Mouse (Mus musculus) gastrocnemius, postnatal 14 days (tissue): Measurements from ENCODE around the gene Camk2g. TPM values are rescaled to one million over a fixed set of nuclear protein-coding genes. Genes with fewer than 3 reads are reported as not detected.

Experiments
- DNase-seq: peaks from one replicate; pipeline ENCODE4 v3.0.0; 2021; ENCODE audit warnings: mixed read lengths
- intact Hi-C: fragments of 180-260 bp; cut with DNase I; formaldehyde crosslinking; loops from one replicate; pipeline ENCODE4 v1.15.1; 2025; ENCODE audit warnings: low total_unique reads
- long read RNA-seq, 2 experiments: library from polyadenylated mRNA; stranded (forward); transcript quantifications; one replicate each; pipeline ENCODE4 v2.0.0; 2021
- total RNA-seq, 2 experiments: library from RNA; stranded (reverse); gene quantifications; 2 replicates each; pipeline ENCODE4 v1.2.3; 2021

Camk2g gene
- total RNA-seq = 100 to 1,000 TPM; 114 to 117 TPM
- long read RNA-seq, experiment 1, transcript Camk2g-202 (20 exons, 3,604 nt) = major isoform, 18 of 70 reads
- long read RNA-seq, experiment 1, transcript Camk2g-201 (21 exons, 3,703 nt) = minor isoform, 5 of 70 reads
- long read RNA-seq, experiment 1, partial matches to known transcripts = 6 of 70 reads
- long read RNA-seq, experiment 1, other reads (novel, unspliced or antisense) = 39 of 70 reads
- long read RNA-seq, experiment 2, transcript Camk2g-201 (21 exons, 3,703 nt) = minor isoform, 11 of 93 reads
- long read RNA-seq, experiment 2, transcript Camk2g-203 (19 exons, 3,564 nt) = minor isoform, 8 of 93 reads
- long read RNA-seq, experiment 2, transcript Camk2g-202 (20 exons, 3,604 nt) = major isoform, 31 of 93 reads
- long read RNA-seq, experiment 2, partial matches to known transcripts = 6 of 93 reads
- long read RNA-seq, experiment 2, other reads (novel, unspliced or antisense) = 37 of 93 reads

GRCm38 (mm10) chr14:20793758-20794531 lies at the start of gene Camk2g:
Gene Camk2g (minus strand): TSS chr14:20794088.
- peak; percentile 90 for DNase-seq
- intact Hi-C loops = loop anchor here (10.0 kb wide), 1 partner anchor 59 kb away; the partner anchor contains the start of gene Ndst2

- DNase-seq = no peak
- intact Hi-C loops = no loop called here
These were observed 48.7 kb upstream of the Camk2g start for GRCm38 (mm10) chr14:20842629-20843028.

GRCm38 (mm10) chr14:20841526-20841925 lies 47.6 kb upstream of the Camk2g start:
- intact Hi-C loops = no loop called here

DNA sequence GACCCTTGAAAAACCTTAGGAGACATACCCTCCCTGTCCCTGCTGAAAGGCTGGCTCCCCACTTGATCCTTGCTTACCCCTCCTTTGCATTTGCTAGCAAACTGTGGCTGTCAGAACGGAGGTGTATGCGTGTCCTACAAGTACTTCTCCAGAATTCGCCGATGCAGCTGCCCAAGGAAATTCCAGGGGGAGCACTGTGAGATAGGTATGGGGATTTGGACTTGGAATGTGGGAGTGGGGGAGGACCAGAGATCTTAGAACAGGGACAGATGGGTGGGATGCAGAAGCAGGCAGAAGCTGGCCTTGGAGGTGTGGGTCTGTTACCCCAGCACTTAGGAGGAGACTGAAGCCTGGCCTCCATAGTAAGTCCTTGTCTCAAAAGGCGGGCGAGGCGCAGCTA lies 43.8 kb upstream of the Camk2g start:
- DNase-seq = no peak
- intact Hi-C loops = no loop called here

More at GRCm38 (mm10) chr14:20841526-20841925, 47.6 kb upstream of the Camk2g start:
- DNase-seq = no peak

DNA sequence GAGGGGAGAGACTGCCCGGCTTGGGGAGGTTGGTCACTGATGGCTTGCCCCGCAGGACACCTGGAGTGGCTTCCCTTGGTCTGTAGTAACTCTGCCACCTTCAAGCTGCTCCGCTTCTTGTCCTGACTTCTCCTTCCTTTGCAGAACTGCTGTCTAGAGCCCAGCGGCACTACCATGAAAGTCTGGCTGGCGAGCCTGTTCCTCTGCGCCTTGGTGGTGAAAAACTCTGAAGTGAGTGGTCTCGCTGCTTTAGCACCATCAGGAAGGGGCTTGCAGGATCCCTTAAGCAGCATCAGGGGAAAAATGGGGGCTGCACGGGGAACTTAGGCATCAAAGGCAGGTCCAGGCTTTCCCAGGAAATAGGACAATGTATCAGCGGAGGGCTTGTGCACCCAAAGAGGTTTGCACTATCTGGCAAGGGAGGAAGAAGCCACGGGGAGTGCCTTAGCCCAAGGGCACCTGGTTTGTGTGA lies 43.1 kb upstream of the Camk2g start:
- no peak for DNase-seq

DNA sequence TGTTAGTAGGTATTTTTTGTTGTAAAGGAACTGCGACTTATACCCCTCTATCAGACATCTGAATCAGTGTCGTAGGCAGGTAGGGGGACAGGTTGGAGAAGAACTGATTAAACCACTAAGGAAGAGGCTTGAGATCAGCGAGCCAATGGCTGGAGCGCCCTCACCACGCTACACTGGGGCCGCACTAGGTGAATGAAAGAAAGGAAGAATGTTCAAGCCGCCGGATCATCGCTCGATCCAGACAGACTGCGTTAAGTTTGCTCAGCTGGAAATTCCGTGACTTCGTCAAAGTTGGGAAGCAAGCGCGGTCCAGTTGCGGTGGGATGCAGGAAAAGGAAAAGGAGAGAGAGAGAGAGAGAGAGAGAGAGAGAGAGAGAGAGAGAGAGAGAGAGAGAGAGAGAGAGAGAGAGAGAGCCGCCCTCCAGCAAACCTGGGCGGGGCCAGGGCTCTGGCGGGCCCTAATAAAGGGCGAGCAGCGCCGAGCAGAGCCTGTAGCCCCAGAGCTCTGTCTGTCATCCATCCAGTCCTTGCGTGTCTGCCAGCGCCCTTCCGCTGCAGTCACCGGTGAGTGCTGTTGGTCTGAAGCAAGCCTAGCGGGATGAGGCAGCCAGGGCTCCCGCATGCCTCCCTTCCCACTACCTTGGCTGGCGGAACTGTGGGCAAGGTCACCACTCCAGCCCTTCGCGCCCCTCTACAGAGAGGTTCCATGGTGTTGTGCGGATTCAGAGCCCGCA lies 42.5 kb upstream of the Camk2g start, which contains the start of gene Plau:
Plau (plus strand) TSS at position 490 of the 734 bp plus-strand sequence.
- intact Hi-C loops = no loop called here
- DNase-seq = peak; percentile 89

More for the DNA sequence above, 43.1 kb upstream of the Camk2g start:
- intact Hi-C loops = no loop called here

GRCm38 (mm10) chr14:20834136-20834535 lies 40.2 kb upstream of the Camk2g start:
- no peak for DNase-seq
- intact Hi-C loops = no loop called here

DNA sequence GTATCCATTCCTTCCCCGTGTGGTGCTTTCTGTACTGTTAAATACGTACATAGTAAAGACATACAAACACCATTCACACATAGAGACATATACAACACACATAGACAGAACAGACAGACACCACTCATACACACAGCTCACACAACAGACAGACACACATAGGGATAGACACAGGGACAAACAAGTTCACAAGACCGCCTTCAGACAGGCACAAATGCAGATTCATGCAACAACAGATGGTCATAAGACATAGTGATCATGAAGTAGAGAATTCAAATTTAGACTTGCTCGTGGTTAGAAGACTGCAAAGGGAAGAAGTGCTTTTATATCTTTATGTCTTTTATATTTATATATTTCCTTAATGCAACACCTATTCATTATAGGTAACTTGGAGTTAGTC lies 39.6 kb upstream of the Camk2g start:
- no peak for DNase-seq
- intact Hi-C loops = no loop called here

- DNase-seq = no peak
- intact Hi-C loops = no loop called here
These were observed 38.0 kb upstream of the Camk2g start for GRCm38 (mm10) chr14:20831915-20832314.

DNA sequence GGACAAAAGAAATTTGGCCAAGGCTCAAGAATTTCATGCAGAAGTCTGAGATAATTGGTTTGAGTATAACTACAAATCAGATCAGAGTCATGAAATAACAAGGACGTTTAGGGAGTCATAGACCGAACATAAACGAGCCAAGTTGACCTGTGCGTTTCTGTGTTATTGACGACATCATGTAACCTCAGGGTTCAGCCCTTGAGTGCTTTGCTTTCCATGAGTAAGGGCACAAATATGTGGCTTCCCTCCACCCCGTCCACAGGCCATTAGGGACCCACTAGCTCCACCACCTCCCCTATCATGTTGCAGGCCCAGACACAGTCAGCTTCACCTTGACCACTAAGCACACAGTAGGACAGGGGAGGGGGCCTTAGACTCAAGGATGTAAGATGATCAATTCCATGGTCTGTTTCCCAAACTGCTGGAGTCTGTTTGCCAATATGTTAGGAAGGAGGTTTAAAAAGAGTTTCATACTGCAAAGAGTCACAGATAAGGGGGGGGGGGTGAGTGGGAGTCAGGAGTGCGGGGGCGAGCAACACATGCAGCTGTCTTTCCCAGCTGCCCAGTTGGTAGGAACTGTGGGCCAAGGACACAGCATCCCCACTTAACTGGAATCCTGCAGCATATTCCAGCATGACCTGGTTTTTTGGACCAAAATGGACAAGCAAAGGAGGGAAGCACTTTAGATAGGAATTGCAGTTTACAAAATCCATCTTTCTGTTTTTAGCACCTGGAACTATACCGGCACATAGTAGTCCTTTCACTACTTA lies 37.4 kb upstream of the Camk2g start:
- DNase-seq = peak; percentile 40
- intact Hi-C loops = no loop called here

GRCm38 (mm10) chr14:20829523-20830366 lies 35.9 kb upstream of the Camk2g start:
- intact Hi-C loops = no loop called here
- no peak for DNase-seq

DNA sequence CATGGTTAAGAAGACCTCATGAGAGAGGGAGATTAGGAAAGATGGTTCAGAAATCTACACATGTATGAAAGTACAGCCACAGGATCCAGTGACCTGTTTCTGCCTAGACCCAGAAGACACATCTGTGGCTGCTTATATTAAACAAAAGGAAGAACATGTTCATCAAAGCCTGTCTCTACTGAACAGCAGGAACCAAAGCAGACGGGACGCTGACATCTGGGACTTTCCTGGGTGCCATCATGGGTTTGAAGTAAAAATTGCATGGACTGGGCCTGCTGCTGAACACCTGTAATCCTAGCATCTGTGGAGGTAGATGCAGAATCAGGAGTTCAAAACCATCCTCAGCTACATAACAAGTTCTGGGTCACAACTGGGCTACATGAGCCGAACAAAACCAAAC lies 34.6 kb upstream of the Camk2g start:
- intact Hi-C loops = no loop called here

DNA sequence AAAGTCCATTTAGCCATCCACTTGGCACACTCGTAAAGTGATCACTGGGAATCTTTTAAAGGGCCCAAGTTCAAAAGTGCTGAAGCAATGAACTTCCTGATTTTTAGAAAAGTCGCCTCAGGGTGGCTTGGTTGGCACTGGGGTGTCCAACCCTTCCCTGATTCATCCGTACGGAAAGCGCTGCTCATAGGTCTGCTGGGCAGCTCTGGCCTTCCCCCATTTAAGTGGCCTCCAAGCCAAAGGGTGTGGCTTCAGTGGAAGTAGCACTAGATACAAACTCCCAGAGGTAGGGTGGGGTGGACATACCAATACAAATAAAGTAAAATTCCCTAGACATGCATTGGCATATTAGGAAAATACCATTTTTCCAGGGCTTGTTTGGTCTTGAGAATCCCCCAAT lies 33.6 kb upstream of the Camk2g start:
- intact Hi-C loops = no loop called here

More for the DNA sequence above, 34.6 kb upstream of the Camk2g start:
- DNase-seq = no peak

DNA sequence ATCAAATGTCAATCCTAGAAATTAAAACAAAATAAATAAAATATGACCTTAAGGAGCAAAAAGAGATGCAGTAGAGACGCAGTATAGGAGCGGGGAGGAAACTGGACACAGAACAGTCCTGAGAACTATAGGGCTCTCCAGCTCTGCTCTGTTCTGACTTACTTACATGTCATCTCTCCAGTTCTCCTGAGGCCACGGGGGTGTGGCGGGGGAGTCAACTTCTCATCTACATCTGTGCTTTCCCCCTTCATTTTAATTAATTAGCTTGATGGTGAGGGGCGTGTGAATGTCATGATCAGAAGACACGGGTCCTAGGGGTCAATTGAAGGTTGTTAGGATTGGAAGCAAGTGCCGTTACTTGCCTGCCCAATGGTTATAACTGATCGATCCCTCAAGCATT lies 33.2 kb upstream of the Camk2g start:
- DNase-seq = no peak

More for the DNA sequence above, 33.6 kb upstream of the Camk2g start:
- DNase-seq = no peak

GRCm38 (mm10) chr14:20825516-20825915 lies 31.6 kb upstream of the Camk2g start:
- intact Hi-C loops = no loop called here
- DNase-seq = no peak

More for the DNA sequence above, 33.2 kb upstream of the Camk2g start:
- intact Hi-C loops = no loop called here

GRCm38 (mm10) chr14:20824517-20824916 lies 30.6 kb upstream of the Camk2g start:
- intact Hi-C loops = no loop called here
- no peak for DNase-seq

- DNase-seq = no peak
- intact Hi-C loops = no loop called here
These were observed 21.6 kb upstream of the Camk2g start for GRCm38 (mm10) chr14:20815448-20815847.
